In genomic region chr2:164010944-164011343, GRCm38 (mm10) we compare ENCODE assay signal across 18 mouse cellular contexts. TPM values are rescaled to one million over a fixed set of nuclear protein-coding genes. Genes with fewer than 3 reads are reported as not detected.
"Had no signal": no experiment of that assay in that cellular context is flagged by ENCODE, and none has a peak within 500 bp of the region (broad histone marks: within the 10 kb centered on the region; RNA-seq: fewer than 3 reads in every experiment).

No protein-coding gene starts in this region.

- DNase-seq: kidney, adult 8-10 months; kidney, postnatal 25 days; left cerebral cortex, postnatal 4 days; lung, adult 18-20 months; lung, postnatal 4 days; midbrain, embryonic 14.5 days; retina, postnatal 1 day; right cerebral cortex, postnatal 4 days; spleen, adult 18-20 months; thymus, adult 2 months; thymus, postnatal 4 days had no signal

- H3K4me3 ChIP-seq: limb, embryonic 13.5 days; midbrain, embryonic 10.5 days; neural tube, embryonic 12.5 days; stomach, embryonic 15.5 days had no signal

- ATAC-seq: intestine, postnatal 0 days had no signal

- H3K4me1 ChIP-seq: neural tube, embryonic 12.5 days had no signal

- H3K27ac ChIP-seq: limb, embryonic 13.5 days; liver, embryonic 14.5 days; midbrain, embryonic 10.5 days; neural tube, embryonic 12.5 days; stomach, embryonic 15.5 days had no signal

RNA-seq across cellular contexts. Expression of gene Pabpc1l, which starts 14.3 kb away (rescaled TPM):
- polyA plus RNA-seq: liver, adult 2 months had no signal
